Mouse (Mus musculus): ENCODE data around the gene Traf3ip2.

Gene Traf3ip2

GRCm38 (mm10) chr10:39612633-39612988 is at the start of gene Traf3ip2:
TSS of gene Traf3ip2 (plus strand) at chr10:39612934.
- DNase-seq = no peak

- no peak for DNase-seq
These were observed 49.0 kb upstream of the Traf3ip2 start for GRCm38 (mm10) chr10:39563552-39564223.

GRCm38 (mm10) chr10:39566901-39567300 is 45.8 kb upstream of the Traf3ip2 start:
- no peak for DNase-seq

- DNase-seq = no peak
These were observed 43.7 kb upstream of the Traf3ip2 start for GRCm38 (mm10) chr10:39568991-39569390.

GRCm38 (mm10) chr10:39571011-39571410 is 41.7 kb upstream of the Traf3ip2 start:
- no peak for DNase-seq

- DNase-seq = no peak
These were observed 40.6 kb upstream of the Traf3ip2 start for GRCm38 (mm10) chr10:39572050-39572671.

GRCm38 (mm10) chr10:39572672-39573051 is 40.1 kb upstream of the Traf3ip2 start:
- DNase-seq = no peak

GRCm38 (mm10) chr10:39576466-39576865 is 36.3 kb upstream of the Traf3ip2 start:
- DNase-seq = no peak

GRCm38 (mm10) chr10:39580477-39580876 is 32.3 kb upstream of the Traf3ip2 start:
- no peak for DNase-seq

- DNase-seq = no peak
These were observed 30.3 kb upstream of the Traf3ip2 start for GRCm38 (mm10) chr10:39582385-39582784.

- DNase-seq = no peak
These were observed 29.0 kb upstream of the Traf3ip2 start for GRCm38 (mm10) chr10:39583718-39584117.

GRCm38 (mm10) chr10:39587290-39587925 is 25.3 kb upstream of the Traf3ip2 start:
- DNase-seq = no peak

- DNase-seq = no peak
These were observed 24.6 kb upstream of the Traf3ip2 start for GRCm38 (mm10) chr10:39587973-39588746.

GRCm38 (mm10) chr10:39589765-39590546 is 22.8 kb upstream of the Traf3ip2 start:
- no peak for DNase-seq

GRCm38 (mm10) chr10:39590629-39591028 is 22.1 kb upstream of the Traf3ip2 start:
- DNase-seq = no peak

- DNase-seq = no peak
These were observed 20.2 kb upstream of the Traf3ip2 start for GRCm38 (mm10) chr10:39592501-39592900.

- DNase-seq = no peak
These were observed 18.0 kb upstream of the Traf3ip2 start for GRCm38 (mm10) chr10:39594716-39595115.

GRCm38 (mm10) chr10:39595862-39596261 is 16.9 kb upstream of the Traf3ip2 start:
- no peak for DNase-seq

- no peak for DNase-seq
These were observed 15.5 kb upstream of the Traf3ip2 start for GRCm38 (mm10) chr10:39597116-39597791.

GRCm38 (mm10) chr10:39597792-39598183 is 14.9 kb upstream of the Traf3ip2 start:
- no peak for DNase-seq

GRCm38 (mm10) chr10:39599601-39600000 is 13.1 kb upstream of the Traf3ip2 start:
- no peak for DNase-seq

- DNase-seq = no peak
These were observed 12.6 kb upstream of the Traf3ip2 start for GRCm38 (mm10) chr10:39600115-39600514.

Data from cerebellum, adult 8-10 months (tissue).